Mouse (Mus musculus): ENCODE measurements around the gene Dbp.

GRCm38 (mm10) chr7:45709036-45709435 lies 4.1 kb downstream of the Dbp start:
- TF ChIP-seq CTCF (conservative IDR thresholded peaks at IDR 0.05; ENCODE audit: low read length) = no peak
- no peak for TF ChIP-seq POU5F1 (IDR thresholded peaks at IDR 0.05; ENCODE audit: borderline replicate concordance, low read length)
